Mouse (Mus musculus): Measurements from ENCODE around the gene Myzap.

- TF ChIP-seq CTCF (IDR thresholded peaks at IDR 0.05; ENCODE audit: low read depth, low read length): no peak
- no peak for TF ChIP-seq POLR2A (IDR thresholded peaks at IDR 0.05; ENCODE audit: borderline replicate concordance, low read depth, low read length)
Measured at GRCm38 (mm10) chr9:71517487-71517886, 74.7 kb downstream of the Myzap start.

All from bone marrow macrophage, adult 2 months (primary cell).